Mouse (Mus musculus): ENCODE results near the gene Olfr90. TPM values are rescaled to one million over a fixed set of nuclear protein-coding genes. Genes with fewer than 3 reads are reported as not detected.

The Olfr90 gene
- polyA plus RNA-seq, 1 experiment from 2014 or later, result not detected

DNA sequence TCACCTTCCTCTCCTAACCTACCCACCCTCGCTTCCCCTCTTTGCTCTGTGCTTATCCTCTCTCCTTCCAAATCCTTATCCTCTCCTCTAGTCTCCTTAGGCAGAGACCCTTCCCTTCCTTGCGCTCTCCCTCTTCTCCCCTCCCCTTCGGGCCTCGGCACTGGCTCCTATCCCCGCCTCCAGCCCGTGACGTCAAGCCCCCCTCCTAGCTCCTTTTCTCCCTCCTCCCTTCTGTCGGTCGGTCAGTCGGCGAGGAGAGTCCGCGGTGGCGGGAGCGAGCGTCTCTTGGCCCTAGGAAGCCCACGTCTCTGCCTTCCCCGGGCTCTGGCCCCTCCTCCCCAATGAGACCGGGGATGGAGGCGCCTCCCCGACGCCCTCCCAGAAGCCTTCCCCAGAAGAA lies 37.9 kb downstream of the Olfr90 start:
- H3K27me3 ChIP-seq (ENCODE audit: control insufficient read depth, insufficient read depth, low read length), result peaks cover 4% of the 10 kb centered on the region
- peak; percentile 92 for DNase-seq (ENCODE audit: low spot score)
- H3K27ac ChIP-seq (ENCODE audit: low read depth, low read length), result 0 out of 2 replicates have a peak overlapping the region, but pooled peaks have one; percentile 18
- whole genome bisulfite sequencing, result under 1% methylated on average over 21 of the region's 22 CpGs
- H3K4me1 ChIP-seq (replicated peaks; ENCODE audit: control insufficient read depth, insufficient read depth, low read length), result peaks cover 3% of the 10 kb centered on the region
- peak overlapping the region; percentile 87 for H3K4me2 ChIP-seq (replicated peaks; ENCODE audit: low read depth, low read length)
- peak; percentile 75 for ATAC-seq (ENCODE audit: low FRiP score)
- no peaks in the 10 kb centered on the region for H3K36me3 ChIP-seq (ENCODE audit: control insufficient read depth, insufficient read depth, low read length)
- peak overlapping the region; percentile 66 for H3K4me3 ChIP-seq (ENCODE audit: low read depth, low read length)
- H3K9me3 ChIP-seq (ENCODE audit: control insufficient read depth, low read length), result no peaks in the 10 kb centered on the region
- peak overlapping the region; percentile 80 for H3K9ac ChIP-seq (ENCODE audit: low read depth, low read length)

DNA sequence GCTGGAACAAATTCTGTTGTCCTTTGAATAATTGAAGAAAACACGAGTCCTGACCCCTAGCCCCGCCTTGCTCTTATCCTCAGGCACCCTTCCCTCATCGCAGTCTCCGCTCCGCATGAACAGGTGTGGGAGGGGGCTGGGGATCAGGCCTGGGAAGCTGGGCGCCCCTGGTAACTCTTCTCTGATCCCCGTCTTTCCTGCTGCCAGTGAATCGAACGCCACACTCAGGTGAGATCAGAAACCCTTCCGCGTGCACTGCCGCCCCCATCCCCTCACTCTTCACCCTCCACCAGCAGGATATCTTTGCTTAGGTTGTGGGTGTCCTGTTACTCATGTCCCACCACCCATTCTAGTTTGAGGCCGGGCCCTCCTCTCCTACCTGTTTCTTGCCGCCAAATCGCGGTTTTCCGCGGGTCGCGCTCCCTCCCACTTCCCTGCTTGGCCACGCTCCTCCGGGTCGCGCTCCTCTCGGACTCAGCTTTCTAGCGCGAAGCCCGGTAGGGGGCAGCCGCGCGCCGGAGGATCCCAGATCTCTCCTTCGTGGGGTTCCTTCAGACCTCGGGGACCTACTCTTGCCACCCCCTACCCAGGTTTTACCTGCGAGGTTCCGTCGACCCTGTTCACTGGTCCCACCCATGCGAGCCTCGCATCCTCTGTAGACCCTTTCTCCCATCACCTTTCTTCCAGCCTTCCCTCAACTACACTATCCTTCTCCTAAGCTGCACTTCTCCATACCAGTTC lies 38.6 kb downstream of the Olfr90 start:
- 2% methylated on average over 39 of the region's 39 CpGs for WGBS
- H3K4me3 ChIP-seq (ENCODE audit: low read depth, low read length), result peak overlapping the region; percentile 66
- H3K27ac ChIP-seq (ENCODE audit: low read depth, low read length), result 0 out of 2 replicates have a peak overlapping the region, but pooled peaks have one; percentile 18
- ATAC-seq (ENCODE audit: low FRiP score) (peak; percentile 25), DNase-seq (ENCODE audit: low spot score) (peak; percentile 85)
- no peaks in the 10 kb centered on the region for H3K9me3 ChIP-seq (ENCODE audit: control insufficient read depth, low read length)
- no peaks in the 10 kb centered on the region for H3K36me3 ChIP-seq (ENCODE audit: control insufficient read depth, insufficient read depth, low read length)
- peaks cover 4% of the 10 kb centered on the region for H3K27me3 ChIP-seq (ENCODE audit: control insufficient read depth, insufficient read depth, low read length)
- H3K4me1 ChIP-seq (replicated peaks; ENCODE audit: control insufficient read depth, insufficient read depth, low read length), result peaks cover 3% of the 10 kb centered on the region
- peak overlapping the region; percentile 87 for H3K4me2 ChIP-seq (replicated peaks; ENCODE audit: low read depth, low read length)
- H3K9ac ChIP-seq (ENCODE audit: low read depth, low read length), result peak overlapping the region; percentile 44; the same call in 1 of the 2 replicates

DNA sequence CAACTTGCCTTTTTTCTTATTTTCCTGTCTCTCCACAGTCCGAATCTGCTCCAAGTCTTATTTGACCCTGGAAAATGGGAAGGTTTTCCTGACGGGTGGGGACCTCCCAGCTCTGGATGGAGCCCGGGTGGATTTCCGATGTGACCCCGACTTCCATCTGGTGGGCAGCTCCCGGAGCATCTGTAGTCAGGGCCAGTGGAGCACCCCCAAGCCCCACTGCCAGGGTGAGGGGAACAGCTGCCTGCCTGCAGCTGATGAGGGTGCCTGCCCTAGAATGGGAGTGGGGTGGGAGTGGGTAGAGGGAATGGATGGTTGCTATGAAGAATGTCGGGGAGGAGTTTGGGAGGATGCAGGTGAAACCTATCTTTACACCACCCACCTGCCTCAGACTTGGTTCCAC lies 39.9 kb downstream of the Olfr90 start:
- ATAC-seq (ENCODE audit: low FRiP score) (no peak), DNase-seq (ENCODE audit: low spot score) (no peak)
- Histone ChIP-seq H3K9me3 (ENCODE audit: control insufficient read depth, low read length) (no peaks in the 10 kb centered on the region), H3K27ac (ENCODE audit: low read depth, low read length) (no peak overlapping the region), H3K4me3 (ENCODE audit: low read depth, low read length) (no peak overlapping the region), H3K27me3 (ENCODE audit: control insufficient read depth, insufficient read depth, low read length) (peaks cover 4% of the 10 kb centered on the region), H3K4me1 (replicated peaks; ENCODE audit: control insufficient read depth, insufficient read depth, low read length) (peaks cover 3% of the 10 kb centered on the region), H3K36me3 (ENCODE audit: control insufficient read depth, insufficient read depth, low read length) (no peaks in the 10 kb centered on the region), H3K9ac (ENCODE audit: low read depth, low read length) (no peak overlapping the region), H3K4me2 (replicated peaks; ENCODE audit: low read depth, low read length) (no peak overlapping the region; the same call in 1 of the 2 replicates)
- WGBS, result 64% methylated on average over 7 of the region's 7 CpGs

DNA sequence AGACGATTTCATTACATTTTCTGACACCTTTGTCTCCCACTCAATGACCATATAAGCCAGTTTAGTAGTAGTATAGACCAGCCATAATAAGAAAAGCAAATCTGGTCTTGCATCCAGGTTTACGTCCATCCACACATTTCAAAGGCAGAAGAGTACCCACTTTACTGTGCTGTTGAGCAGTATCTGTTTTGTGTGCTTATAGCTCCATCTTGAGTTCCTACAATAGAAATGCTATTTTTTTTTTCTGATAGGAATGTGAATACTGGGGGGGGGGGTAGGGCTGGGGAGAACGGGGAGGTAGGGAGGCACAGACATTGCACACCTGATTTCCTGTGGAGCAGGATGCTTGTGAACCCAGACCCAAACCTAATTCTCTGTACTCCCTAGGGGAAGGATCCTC lies 40.3 kb downstream of the Olfr90 start:
- Histone ChIP-seq H3K27me3 (ENCODE audit: control insufficient read depth, insufficient read depth, low read length) (peaks cover 4% of the 10 kb centered on the region), H3K36me3 (ENCODE audit: control insufficient read depth, insufficient read depth, low read length) (no peaks in the 10 kb centered on the region), H3K4me2 (replicated peaks; ENCODE audit: low read depth, low read length) (no peak overlapping the region; the same call in 1 of the 2 replicates), H3K9ac (ENCODE audit: low read depth, low read length) (no peak overlapping the region), H3K27ac (ENCODE audit: low read depth, low read length) (no peak overlapping the region), H3K4me1 (replicated peaks; ENCODE audit: control insufficient read depth, insufficient read depth, low read length) (peaks cover 3% of the 10 kb centered on the region), H3K9me3 (ENCODE audit: control insufficient read depth, low read length) (no peaks in the 10 kb centered on the region), H3K4me3 (ENCODE audit: low read depth, low read length) (no peak overlapping the region)
- ATAC-seq (ENCODE audit: low FRiP score) (no peak), DNase-seq (ENCODE audit: low spot score) (peak; percentile 25)
- WGBS, result 33% methylated on average over 3 of the region's 3 CpGs

DNA sequence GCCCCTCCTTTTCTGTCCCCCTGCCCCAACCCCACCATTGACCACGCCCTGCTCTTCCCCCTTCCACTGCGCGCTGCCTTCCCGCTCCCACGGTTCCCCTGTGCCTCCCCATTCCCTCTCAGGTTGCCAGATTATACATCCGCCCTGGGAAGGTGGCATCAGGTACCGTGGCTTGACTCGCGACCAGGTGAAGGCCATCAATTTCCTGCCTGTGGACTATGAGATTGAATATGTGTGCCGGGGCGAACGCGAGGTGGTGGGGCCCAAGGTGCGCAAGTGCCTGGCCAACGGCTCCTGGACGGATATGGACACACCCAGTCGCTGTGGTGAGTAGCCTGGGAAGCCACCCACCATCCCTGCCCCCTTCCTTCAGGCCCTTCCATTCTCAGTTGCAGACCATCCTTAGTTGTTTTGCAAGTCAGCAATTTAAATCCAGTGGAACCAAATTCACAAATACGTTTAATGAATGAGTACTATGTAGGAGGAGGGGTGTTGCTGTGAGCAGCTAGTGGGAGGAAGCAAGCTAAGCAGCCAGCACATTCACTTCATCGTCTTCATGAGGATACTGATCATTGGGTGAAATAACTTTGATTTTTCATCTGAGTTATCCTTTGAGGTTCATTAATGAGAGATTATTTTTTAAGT lies 40.8 kb downstream of the Olfr90 start:
- Histone ChIP-seq H3K36me3 (ENCODE audit: control insufficient read depth, insufficient read depth, low read length) (no peaks in the 10 kb centered on the region), H3K9ac (ENCODE audit: low read depth, low read length) (peak overlapping the region; percentile 81), H3K4me2 (replicated peaks; ENCODE audit: low read depth, low read length) (peak overlapping the region; percentile 86), H3K27me3 (ENCODE audit: control insufficient read depth, insufficient read depth, low read length) (peaks cover 4% of the 10 kb centered on the region), H3K9me3 (ENCODE audit: control insufficient read depth, low read length) (no peaks in the 10 kb centered on the region), H3K27ac (ENCODE audit: low read depth, low read length) (peak overlapping the region; percentile 85; the same call in 1 of the 2 replicates), H3K4me1 (replicated peaks; ENCODE audit: control insufficient read depth, insufficient read depth, low read length) (peaks cover 3% of the 10 kb centered on the region), H3K4me3 (ENCODE audit: low read depth, low read length) (peak overlapping the region; percentile 80)
- no peak for ATAC-seq (ENCODE audit: low FRiP score)
- 13% methylated on average over 19 of the region's 19 CpGs for WGBS
- no peak for DNase-seq (ENCODE audit: low spot score)

DNA sequence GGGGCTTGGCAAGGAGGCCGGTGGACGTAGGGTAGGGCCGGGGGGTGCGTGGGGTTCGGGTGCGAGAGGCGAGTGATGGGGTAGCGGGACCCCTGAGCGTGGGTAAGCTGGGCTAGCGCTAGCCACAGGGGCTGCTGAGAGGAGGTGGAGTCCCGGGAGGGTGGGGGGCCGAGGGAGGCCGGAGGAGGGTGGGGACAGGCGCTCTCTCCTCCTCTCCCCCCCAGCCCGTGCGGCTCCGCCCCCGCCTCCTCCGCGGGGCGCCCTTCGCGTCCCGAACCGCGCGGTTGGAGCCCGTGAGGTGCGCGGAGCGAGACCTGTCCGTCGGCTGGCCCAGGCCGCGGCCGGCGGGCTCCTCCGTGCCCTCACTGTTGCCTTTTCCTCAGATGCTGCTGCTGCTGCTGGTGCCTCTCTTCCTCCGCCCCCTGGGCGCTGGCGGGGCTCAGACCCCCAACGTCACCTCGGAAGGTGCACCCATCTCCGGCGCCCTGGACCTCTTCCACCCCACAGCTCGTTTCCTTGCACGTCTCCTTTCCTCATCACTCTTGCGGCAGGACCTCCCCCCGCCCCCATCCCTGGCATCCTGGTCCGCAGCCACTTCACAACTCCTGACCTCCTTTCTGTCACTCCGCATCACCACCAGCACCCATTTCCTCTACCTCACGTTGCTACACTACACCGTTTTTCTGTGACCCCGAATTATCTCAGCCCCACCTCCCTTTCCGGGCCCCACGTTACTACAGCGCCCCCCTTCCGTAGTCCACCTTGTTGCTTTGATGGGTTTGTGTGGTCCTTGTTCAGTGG lies 41.8 kb downstream of the Olfr90 start:
- Histone ChIP-seq H3K9me3 (ENCODE audit: control insufficient read depth, low read length) (no peaks in the 10 kb centered on the region), H3K36me3 (ENCODE audit: control insufficient read depth, insufficient read depth, low read length) (no peaks in the 10 kb centered on the region), H3K4me2 (replicated peaks; ENCODE audit: low read depth, low read length) (peak overlapping the region; percentile 86), H3K9ac (ENCODE audit: low read depth, low read length) (peak overlapping the region; percentile 81), H3K4me3 (ENCODE audit: low read depth, low read length) (peak overlapping the region; percentile 80), H3K27me3 (ENCODE audit: control insufficient read depth, insufficient read depth, low read length) (peaks cover 4% of the 10 kb centered on the region), H3K4me1 (replicated peaks; ENCODE audit: control insufficient read depth, insufficient read depth, low read length) (peaks cover 3% of the 10 kb centered on the region), H3K27ac (ENCODE audit: low read depth, low read length) (peak overlapping the region; percentile 85)
- WGBS, result under 1% methylated on average over 21 of the region's 58 CpGs
- DNase-seq (ENCODE audit: low spot score) (no peak), ATAC-seq (ENCODE audit: low FRiP score) (peak; percentile 58)

DNA sequence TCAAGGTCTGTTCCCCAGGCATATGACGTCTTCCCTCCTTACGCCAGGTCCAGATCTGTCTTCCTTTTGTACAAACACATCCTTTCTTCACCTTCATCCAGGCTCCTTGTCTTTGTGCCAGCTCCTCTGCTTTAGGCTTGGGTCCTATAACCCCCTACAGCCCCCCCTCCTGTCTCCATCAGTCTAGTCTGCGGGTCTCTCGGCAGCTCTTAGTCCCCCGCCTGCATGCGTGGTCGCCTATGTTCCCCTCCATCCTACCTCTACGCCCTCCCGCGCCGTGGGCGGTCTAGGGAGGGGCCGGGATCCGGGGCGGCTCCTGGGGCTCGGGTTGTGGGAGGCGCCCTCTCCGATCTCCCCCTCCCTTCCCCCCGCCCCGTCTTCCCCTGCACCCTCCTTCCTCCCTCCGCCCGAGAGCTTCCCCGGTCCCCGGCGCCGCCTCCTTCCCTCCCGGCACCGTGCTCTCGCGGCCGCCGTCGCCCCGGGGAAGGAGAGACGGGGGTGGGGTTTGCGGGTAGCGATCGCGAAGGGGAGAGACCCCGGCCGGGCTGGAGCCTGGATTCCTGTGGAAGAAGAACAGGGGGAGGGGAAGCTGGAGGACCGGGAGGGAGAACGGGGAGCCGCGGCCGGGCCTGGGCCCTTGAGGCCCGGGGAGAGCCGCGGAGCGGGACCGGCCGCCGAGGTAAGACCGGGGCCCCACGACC lies 42.5 kb downstream of the Olfr90 start, which contains the start of gene Gabbr1:
TSS of gene Gabbr1 (plus strand) at position 356 of the 701 bp plus-strand sequence.
- Histone ChIP-seq H3K4me1 (replicated peaks; ENCODE audit: control insufficient read depth, insufficient read depth, low read length) (peaks cover 3% of the 10 kb centered on the region), H3K9ac (ENCODE audit: low read depth, low read length) (peak within 1 kb of the TSS; percentile 81), H3K9me3 (ENCODE audit: control insufficient read depth, low read length) (no peaks in the 10 kb centered on the region), H3K27me3 (ENCODE audit: control insufficient read depth, insufficient read depth, low read length) (peaks cover 4% of the 10 kb centered on the region), H3K4me3 (ENCODE audit: low read depth, low read length) (peak within 1 kb of the TSS; percentile 80), H3K4me2 (replicated peaks; ENCODE audit: low read depth, low read length) (peak within 1 kb of the TSS; percentile 86), H3K36me3 (ENCODE audit: control insufficient read depth, insufficient read depth, low read length) (no peaks in the 10 kb centered on the region), H3K27ac (ENCODE audit: low read depth, low read length) (peak within 1 kb of the TSS; percentile 85)
- DNase-seq (ENCODE audit: low spot score) (peak; percentile 90), ATAC-seq (ENCODE audit: low FRiP score) (peak; percentile 78)
- under 1% methylated on average over 37 of the region's 55 CpGs for WGBS

DNA sequence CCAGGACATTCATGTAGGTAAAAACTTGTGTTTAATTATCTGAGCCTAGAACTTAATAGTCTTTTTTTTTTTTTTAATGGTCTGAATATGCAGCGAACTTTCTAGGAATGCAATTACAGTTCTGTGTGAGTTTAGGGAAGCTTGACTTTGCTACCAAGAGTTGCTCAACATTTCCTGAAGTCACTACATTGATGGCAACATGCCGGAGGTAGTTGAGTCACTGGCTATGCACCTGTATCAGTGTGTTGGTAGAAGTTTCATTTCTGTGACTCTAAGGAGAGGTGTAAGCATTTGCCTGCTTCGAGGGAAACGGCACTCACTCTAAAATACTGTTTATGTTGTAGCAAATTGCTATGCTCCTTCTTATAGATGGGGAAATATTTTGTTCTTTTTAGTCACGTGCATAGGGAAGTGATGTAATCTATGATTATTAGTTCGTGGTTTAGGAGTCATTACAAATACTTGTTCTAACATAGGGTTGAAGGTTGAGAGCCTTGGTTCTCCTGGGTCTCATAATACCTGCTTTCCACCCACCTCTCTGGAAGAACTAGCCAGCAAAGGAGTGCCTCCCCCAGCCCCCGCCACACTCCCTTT lies 43.6 kb downstream of the Olfr90 start:
- DNase-seq (ENCODE audit: low spot score), result no peak
- WGBS, result 83% methylated on average over 7 of the region's 7 CpGs
- Histone ChIP-seq H3K27ac (ENCODE audit: low read depth, low read length) (peak overlapping the region; percentile 85), H3K4me2 (replicated peaks; ENCODE audit: low read depth, low read length) (peak overlapping the region; percentile 86), H3K36me3 (ENCODE audit: control insufficient read depth, insufficient read depth, low read length) (no peaks in the 10 kb centered on the region), H3K9ac (ENCODE audit: low read depth, low read length) (peak overlapping the region; percentile 81), H3K9me3 (ENCODE audit: control insufficient read depth, low read length) (no peaks in the 10 kb centered on the region), H3K27me3 (ENCODE audit: control insufficient read depth, insufficient read depth, low read length) (peaks cover 4% of the 10 kb centered on the region), H3K4me1 (replicated peaks; ENCODE audit: control insufficient read depth, insufficient read depth, low read length) (peaks cover 3% of the 10 kb centered on the region), H3K4me3 (ENCODE audit: low read depth, low read length) (peak overlapping the region; percentile 80)
- no peak for ATAC-seq (ENCODE audit: low FRiP score)

Data from hindbrain, embryonic 11.5 days (tissue).